Mouse (Mus musculus): ENCODE results near the gene Slit3. TPM values are rescaled to one million over a fixed set of nuclear protein-coding genes. Genes with fewer than 3 reads are reported as not detected.

Gene Slit3
- polyA plus RNA-seq (2016; fragmentation: Nextera tagmentation; extraction: Ambion mirVana): 4.8 and 4.9 TPM in 2 replicates

DNA sequence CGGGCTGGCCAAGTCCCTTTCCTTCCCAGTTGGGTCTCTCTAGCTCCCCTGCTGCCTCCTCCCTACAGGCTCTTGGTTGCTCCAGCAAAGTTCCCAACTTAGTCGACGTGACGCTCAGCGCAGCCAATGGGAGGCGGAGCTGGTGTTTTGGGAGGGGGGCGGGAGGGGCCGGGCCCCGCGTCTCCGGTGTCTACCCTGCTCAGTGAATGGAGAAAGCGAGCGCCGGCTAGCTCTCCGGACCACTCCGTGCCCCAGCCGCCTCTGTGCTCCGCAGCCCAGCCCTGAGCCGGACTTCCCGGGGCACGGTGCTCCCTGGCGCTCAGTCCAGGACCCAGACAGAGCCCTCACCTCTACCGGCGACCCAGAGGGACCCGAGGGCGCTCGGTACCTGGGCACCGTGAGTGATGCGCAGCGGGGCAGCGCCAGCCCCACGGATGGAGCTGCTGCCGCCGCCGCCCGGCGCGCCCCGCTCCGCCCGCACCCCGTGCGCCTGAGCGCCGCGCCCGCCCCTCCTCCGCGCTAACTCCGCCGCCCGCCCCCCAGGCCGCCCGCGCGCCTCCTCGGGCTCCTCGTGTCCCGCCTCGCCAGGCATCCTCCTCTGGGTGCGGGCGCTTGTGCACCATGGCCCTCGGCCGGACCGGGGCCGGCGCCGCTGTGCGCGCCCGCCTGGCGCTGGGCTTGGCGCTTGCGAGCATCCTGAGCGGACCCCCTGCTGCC lies at the start of gene Slit3:
Gene Slit3 (plus strand): TSS at position 331 of the 717 bp plus-strand sequence.
- 0% methylated on average over 70 of the region's 75 CpGs for WGBS
- Histone ChIP-seq H3K4me1 (peaks cover 79% of the 10 kb centered on the region), H3K36me3 (replicated peaks) (no peaks in the 10 kb centered on the region), H3K9me3 (no peaks in the 10 kb centered on the region), H3K4me3 (peak within 1 kb of the TSS; percentile 79), H3K27me3 (ENCODE audit: poor library complexity, severe bottlenecking) (peaks cover 97% of the 10 kb centered on the region), H3K27ac (peak within 1 kb of the TSS; percentile 85)
- peak; percentile 78 for DNase-seq (ENCODE audit: extremely low spot score, low spot score)

DNA sequence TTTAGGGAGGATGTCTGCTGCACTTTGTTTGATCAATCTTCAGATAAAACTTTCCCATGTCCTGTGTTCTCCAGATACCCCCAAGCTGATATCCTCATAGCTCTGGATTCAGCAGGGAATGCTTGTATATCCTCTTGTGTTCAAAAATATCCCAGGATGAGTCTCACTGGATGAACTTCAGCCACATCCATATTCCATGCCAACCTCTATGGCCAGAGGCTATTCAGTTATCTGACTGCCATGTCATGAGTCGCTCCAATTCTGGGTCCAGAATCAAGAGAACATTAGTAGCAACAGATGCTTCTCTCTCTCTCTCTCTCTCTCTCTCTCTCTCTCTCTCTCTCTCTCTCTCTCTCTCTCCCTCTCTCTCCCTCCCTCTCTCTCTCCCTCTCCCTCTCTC lies 49.6 kb upstream of the Slit3 start:
- Histone ChIP-seq H3K4me3 (no peak overlapping the region), H3K27ac (no peak overlapping the region), H3K9me3 (no peaks in the 10 kb centered on the region), H3K4me1 (no peaks in the 10 kb centered on the region), H3K36me3 (replicated peaks) (no peaks in the 10 kb centered on the region), H3K27me3 (ENCODE audit: poor library complexity, severe bottlenecking) (no peaks in the 10 kb centered on the region)
- DNase-seq (ENCODE audit: extremely low spot score, low spot score): no peak
- 90% methylated on average over 1 of the region's 1 CpGs for WGBS

DNA sequence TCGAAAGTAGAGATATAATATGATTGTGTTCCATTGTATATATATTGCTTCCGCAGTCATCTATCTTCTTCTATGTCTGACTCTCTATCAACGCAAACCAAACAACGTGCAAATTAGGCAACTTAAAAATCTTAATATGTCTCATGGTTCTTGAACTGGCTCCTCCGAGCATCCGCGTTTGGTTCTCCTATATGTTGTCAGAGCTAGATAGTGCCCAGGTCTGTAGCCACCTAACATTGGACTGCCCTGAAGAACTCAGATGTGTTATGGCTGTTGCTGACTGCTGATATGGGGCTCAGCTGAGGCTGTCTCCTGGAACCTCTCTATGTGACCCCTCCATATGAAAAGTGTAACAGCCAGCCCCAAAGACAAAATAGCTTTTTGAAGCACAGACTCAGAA lies 45.6 kb upstream of the Slit3 start:
- H3K27me3 ChIP-seq (ENCODE audit: poor library complexity, severe bottlenecking): no peaks in the 10 kb centered on the region
- no peaks in the 10 kb centered on the region for H3K9me3 ChIP-seq
- DNase-seq (ENCODE audit: extremely low spot score, low spot score): no peak
- 96% methylated on average over 7 of the region's 7 CpGs for WGBS
- no peak overlapping the region for H3K4me3 ChIP-seq
- H3K4me1 ChIP-seq: peaks cover 2% of the 10 kb centered on the region
- H3K27ac ChIP-seq: no peak overlapping the region
- no peaks in the 10 kb centered on the region for H3K36me3 ChIP-seq (replicated peaks)

DNA sequence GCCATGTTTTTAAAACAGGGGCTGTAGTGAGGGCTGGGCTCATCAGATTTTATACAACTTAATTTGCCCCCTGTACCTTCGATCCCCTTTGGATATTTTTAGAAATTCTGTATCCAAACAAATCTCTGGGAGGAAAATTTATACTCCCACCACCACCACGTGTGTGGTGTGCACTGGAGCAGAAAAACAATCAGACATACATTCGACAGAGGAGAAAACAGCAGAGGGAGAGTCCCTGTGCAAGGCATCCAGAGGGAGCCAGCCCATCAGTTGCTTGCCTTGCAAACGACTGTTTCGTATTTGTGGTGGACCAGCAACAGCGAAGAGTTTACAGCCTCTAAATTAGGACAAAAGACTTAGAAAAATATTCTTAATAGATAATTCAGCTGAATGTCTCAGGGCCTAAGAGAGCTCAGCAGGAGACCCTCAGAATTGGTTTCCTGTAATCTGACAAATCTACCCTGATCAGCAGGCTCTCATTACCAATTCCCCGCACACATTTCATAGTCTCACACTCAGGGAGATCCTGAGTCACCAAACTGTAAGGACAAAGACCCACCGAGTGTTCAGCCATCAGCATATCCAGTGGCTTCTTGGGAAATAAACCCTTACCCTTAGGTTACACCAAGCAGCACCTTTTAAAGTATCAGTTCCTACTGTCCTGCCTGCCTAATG lies 40.4 kb upstream of the Slit3 start:
- WGBS: 41% methylated on average over 8 of the region's 8 CpGs
- Histone ChIP-seq H3K27ac (0 out of 2 replicates have a peak overlapping the region, but pooled peaks have one; percentile 51), H3K4me1 (peaks cover 23% of the 10 kb centered on the region), H3K36me3 (replicated peaks) (no peaks in the 10 kb centered on the region), H3K4me3 (no peak overlapping the region), H3K9me3 (no peaks in the 10 kb centered on the region), H3K27me3 (ENCODE audit: poor library complexity, severe bottlenecking) (no peaks in the 10 kb centered on the region)
- no peak for DNase-seq (ENCODE audit: extremely low spot score, low spot score)

DNA sequence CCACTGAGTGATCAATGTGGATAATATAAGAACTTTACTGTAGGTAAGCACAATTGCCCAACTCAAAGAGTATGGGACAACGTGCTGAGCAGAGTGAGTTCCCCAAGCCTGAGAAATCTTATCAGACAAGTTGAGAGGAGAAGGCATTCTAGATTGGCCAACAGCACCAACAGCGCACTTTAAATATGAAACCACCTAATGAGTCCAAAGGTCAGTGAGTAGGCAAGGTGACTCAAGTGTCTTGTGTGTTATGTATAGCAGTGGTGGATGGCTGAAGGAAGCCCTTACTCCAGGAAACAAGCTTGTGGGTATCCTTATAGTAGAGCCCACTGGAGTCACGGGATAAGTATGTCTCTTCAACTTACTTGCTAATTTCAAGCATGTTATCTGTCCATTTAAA lies 38.7 kb upstream of the Slit3 start:
- H3K4me1 ChIP-seq: peaks cover 30% of the 10 kb centered on the region
- no peaks in the 10 kb centered on the region for H3K36me3 ChIP-seq (replicated peaks)
- WGBS: 90% methylated on average over 3 of the region's 3 CpGs
- H3K27ac ChIP-seq: no peak overlapping the region
- no peak overlapping the region for H3K4me3 ChIP-seq
- no peaks in the 10 kb centered on the region for H3K27me3 ChIP-seq (ENCODE audit: poor library complexity, severe bottlenecking)
- DNase-seq (ENCODE audit: extremely low spot score, low spot score): no peak
- H3K9me3 ChIP-seq: no peaks in the 10 kb centered on the region

DNA sequence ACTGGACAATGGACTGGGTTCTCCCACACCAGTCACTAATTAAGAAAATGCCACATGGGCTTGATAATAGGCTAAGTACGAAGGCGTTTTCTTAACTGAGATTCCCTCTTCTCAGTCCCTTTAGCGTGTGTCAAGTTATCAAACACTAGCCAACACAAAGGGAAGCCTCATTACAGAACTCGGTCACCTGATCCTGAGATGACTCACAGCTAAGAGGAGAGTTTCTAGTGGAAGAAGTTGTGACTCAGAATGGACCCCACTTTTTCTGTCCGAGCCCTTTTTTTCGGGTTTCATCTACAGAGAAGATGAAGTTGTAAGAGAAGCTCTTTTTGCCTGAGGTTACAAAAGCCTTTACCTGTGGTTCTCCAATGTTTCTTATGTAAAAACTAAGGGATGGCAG lies 38.0 kb upstream of the Slit3 start:
- Histone ChIP-seq H3K9me3 (no peaks in the 10 kb centered on the region), H3K4me1 (peaks cover 30% of the 10 kb centered on the region), H3K36me3 (replicated peaks) (no peaks in the 10 kb centered on the region), H3K4me3 (no peak overlapping the region), H3K27me3 (ENCODE audit: poor library complexity, severe bottlenecking) (no peaks in the 10 kb centered on the region), H3K27ac (no peak overlapping the region)
- WGBS: 61% methylated on average over 6 of the region's 6 CpGs
- DNase-seq (ENCODE audit: extremely low spot score, low spot score): no peak

DNA sequence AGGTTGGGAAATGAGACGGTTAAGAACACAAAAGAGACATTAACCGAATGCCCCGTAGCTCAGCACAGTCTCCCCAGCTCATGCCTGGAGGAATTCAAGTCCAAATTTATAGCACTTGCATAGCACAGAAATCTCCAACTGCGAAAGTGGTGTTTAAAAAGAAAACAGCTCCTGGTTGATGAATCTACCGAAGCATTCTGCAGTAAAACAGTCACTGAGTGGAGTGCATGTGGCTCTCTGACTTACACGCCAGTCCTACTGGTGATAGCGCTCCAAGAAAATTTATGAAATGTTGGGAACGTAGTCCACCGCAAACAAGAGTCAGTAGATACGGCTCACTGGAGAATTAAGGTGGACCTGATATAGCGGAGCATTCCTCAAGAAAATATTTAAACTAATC lies 35.7 kb upstream of the Slit3 start:
- Histone ChIP-seq H3K27ac (no peak overlapping the region), H3K4me3 (no peak overlapping the region), H3K36me3 (replicated peaks) (no peaks in the 10 kb centered on the region), H3K4me1 (peaks cover 28% of the 10 kb centered on the region), H3K9me3 (no peaks in the 10 kb centered on the region), H3K27me3 (ENCODE audit: poor library complexity, severe bottlenecking) (no peaks in the 10 kb centered on the region)
- WGBS: 91% methylated on average over 11 of the region's 11 CpGs
- DNase-seq (ENCODE audit: extremely low spot score, low spot score): no peak

DNA sequence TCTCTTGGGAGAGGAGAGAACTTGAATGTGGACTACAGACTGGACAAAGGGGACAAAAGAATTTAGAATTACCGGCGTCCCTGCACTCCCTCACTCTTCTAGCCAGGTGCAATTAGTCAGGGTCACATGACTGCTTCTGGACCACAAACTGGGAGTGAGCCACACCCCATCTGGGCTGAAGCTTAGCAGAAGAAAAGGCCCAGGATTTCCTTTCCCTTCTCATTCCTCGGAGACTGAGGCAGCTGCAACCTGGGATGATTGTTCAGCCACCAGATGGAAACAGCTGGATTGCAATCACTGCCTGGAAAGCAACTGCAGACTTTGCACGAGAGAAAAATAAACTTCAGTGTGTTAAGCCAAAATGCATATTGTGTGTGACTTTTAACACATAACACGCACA lies 35.0 kb upstream of the Slit3 start:
- 51% methylated on average over 5 of the region's 5 CpGs for WGBS
- DNase-seq (ENCODE audit: extremely low spot score, low spot score): no peak
- H3K36me3 ChIP-seq (replicated peaks): no peaks in the 10 kb centered on the region
- no peaks in the 10 kb centered on the region for H3K27me3 ChIP-seq (ENCODE audit: poor library complexity, severe bottlenecking)
- H3K4me3 ChIP-seq: no peak overlapping the region
- H3K4me1 ChIP-seq: peaks cover 22% of the 10 kb centered on the region
- no peak overlapping the region for H3K27ac ChIP-seq
- H3K9me3 ChIP-seq: no peaks in the 10 kb centered on the region

DNA sequence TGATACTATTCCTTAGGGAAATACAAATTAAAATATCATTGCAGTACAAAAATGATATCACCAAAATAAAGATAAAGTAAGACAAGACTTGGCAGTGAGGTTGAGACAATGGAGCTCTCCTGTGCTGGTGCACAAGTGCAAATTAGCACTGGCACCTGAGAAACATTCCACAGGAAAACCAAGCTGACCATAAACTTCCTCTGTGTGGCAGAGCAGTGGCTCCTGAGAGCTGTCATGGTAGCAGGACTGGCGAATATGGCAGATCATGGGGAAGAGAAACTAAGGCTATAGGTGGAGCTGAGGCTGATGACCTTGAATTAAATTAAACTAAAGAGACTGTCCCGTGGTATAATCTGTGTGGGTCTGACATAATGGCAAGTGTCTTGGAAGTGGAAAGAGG lies 33.6 kb upstream of the Slit3 start:
- Histone ChIP-seq H3K4me1 (peaks cover 16% of the 10 kb centered on the region), H3K9me3 (no peaks in the 10 kb centered on the region), H3K4me3 (no peak overlapping the region), H3K27ac (no peak overlapping the region), H3K27me3 (ENCODE audit: poor library complexity, severe bottlenecking) (no peaks in the 10 kb centered on the region), H3K36me3 (replicated peaks) (no peaks in the 10 kb centered on the region)
- no peak for DNase-seq (ENCODE audit: extremely low spot score, low spot score)
- WGBS: 88% methylated on average over 2 of the region's 2 CpGs

DNA sequence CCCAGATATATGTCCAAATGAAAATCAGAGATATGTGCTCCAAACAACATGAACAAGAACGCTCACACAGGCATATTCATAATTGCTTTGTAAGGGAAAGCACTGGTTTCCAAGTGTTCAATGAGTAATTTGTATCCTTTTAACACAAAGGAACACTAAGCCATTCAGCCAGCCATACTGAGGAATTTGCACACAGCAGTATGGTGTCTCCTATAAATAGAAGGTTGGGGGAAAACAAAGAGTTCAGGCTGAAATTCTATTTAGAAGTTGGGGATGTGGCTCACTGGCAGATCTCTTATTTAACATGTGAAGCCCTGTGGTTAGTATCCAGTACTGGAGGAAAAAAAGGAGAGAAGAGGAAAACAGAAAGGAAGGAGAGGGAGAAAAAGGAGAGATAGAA lies 32.9 kb upstream of the Slit3 start:
- Histone ChIP-seq H3K36me3 (replicated peaks) (no peaks in the 10 kb centered on the region), H3K27ac (no peak overlapping the region), H3K4me3 (no peak overlapping the region), H3K9me3 (no peaks in the 10 kb centered on the region), H3K27me3 (ENCODE audit: poor library complexity, severe bottlenecking) (no peaks in the 10 kb centered on the region), H3K4me1 (peaks cover 11% of the 10 kb centered on the region)
- no peak for DNase-seq (ENCODE audit: extremely low spot score, low spot score)
- WGBS: 90% methylated on average over 1 of the region's 1 CpGs

DNA sequence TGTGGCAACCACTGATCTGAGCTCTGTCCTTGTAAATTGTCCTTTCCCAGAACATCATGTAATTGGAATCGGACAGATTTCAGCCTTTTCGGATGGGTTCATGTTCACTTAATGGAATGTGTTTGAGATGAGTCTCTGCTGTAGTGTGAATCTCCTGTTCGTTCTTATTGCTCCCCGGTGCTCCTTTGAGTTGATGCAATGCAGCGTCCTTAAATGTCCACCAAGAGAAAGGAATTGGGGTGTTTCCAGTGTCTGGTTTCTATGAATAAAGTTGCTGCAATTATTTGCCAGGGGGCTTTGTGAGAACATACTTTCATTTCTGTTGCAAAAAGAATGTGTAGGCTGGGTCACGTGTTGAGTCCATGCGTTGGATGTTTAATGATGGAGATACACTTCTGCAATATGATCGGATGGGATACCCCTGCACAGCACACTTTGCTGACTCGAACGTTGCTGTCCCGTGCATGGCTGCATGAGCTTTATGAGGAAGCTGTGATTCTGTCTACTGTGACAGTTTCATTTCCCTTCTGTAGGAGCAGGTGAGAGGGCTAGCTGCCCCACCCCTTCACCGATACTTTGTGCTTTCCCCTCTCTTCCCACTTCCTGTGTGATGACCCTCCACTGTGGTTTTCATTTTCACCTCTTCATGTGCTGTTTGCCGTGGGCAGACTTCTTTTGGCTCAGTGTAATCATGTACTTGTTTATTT lies 30.2 kb upstream of the Slit3 start:
- H3K4me3 ChIP-seq: no peak overlapping the region
- no peak overlapping the region for H3K27ac ChIP-seq
- peaks cover 5% of the 10 kb centered on the region for H3K4me1 ChIP-seq
- DNase-seq (ENCODE audit: extremely low spot score, low spot score): no peak
- WGBS: 90% methylated on average over 13 of the region's 13 CpGs
- H3K9me3 ChIP-seq: no peaks in the 10 kb centered on the region
- no peaks in the 10 kb centered on the region for H3K36me3 ChIP-seq (replicated peaks)
- no peaks in the 10 kb centered on the region for H3K27me3 ChIP-seq (ENCODE audit: poor library complexity, severe bottlenecking)

DNA sequence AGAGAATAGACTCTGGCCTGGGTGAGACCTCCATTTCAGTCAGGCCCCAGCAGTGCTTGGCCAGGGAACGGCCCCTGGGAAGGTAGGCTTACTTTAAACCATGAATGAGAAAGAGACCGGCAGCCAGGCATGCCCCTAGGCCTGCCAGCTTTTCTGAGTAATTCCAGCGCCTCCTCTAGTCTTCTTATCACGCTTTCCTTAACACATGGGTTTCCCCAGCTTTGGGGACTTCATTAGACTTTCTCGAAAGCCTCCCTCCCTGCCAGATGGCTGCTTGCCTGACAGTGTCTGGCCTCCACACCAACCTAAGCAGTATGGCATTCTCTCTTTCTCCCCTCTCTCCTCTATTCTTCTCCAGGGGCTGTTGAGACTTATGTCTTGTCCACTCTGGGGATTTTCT lies 24.5 kb upstream of the Slit3 start:
- no peaks in the 10 kb centered on the region for H3K4me1 ChIP-seq
- no peak overlapping the region for H3K27ac ChIP-seq
- 74% methylated on average over 5 of the region's 5 CpGs for WGBS
- no peaks in the 10 kb centered on the region for H3K9me3 ChIP-seq
- H3K27me3 ChIP-seq (ENCODE audit: poor library complexity, severe bottlenecking): no peaks in the 10 kb centered on the region
- DNase-seq (ENCODE audit: extremely low spot score, low spot score): no peak
- H3K36me3 ChIP-seq (replicated peaks): no peaks in the 10 kb centered on the region
- H3K4me3 ChIP-seq: no peak overlapping the region

DNA sequence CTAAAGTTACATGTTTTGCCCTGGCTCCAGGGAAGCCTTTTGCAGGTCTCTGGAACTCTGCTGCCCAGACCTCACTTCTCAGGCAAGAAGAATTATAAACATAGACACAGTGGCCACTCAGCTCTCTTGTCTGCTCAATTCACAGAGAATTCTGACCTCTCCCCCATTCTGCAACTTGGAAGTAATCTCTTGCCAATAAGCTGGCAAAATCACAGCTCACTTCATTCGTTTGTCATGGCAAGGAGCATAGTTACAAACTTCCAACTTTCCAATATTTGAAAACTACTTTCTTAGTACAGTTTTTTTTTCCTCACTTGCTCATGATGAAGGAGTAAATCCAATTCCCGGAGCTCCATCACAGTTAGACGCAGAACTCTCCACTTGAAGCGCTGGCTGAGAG lies 11.2 kb upstream of the Slit3 start:
- 84% methylated on average over 4 of the region's 4 CpGs for WGBS
- Histone ChIP-seq H3K4me1 (peaks cover 10% of the 10 kb centered on the region), H3K4me3 (no peak overlapping the region), H3K27me3 (ENCODE audit: poor library complexity, severe bottlenecking) (peaks cover 1% of the 10 kb centered on the region; the same call in 1 of the 2 replicates), H3K9me3 (no peaks in the 10 kb centered on the region), H3K36me3 (replicated peaks) (no peaks in the 10 kb centered on the region), H3K27ac (no peak overlapping the region)
- no peak for DNase-seq (ENCODE audit: extremely low spot score, low spot score)
